Mouse (Mus musculus) adrenal gland, adult 2 months (tissue): ENCODE measurements around the gene Gab2. TPM values are rescaled to one million over a fixed set of nuclear protein-coding genes. Genes with fewer than 3 reads are reported as not detected.

Experiments
- DNase-seq: peaks from one replicate; pipeline ENCODE4 v3.0.0; 2021
- long read RNA-seq: library from polyadenylated mRNA; stranded (forward); transcript quantifications from one replicate; pipeline ENCODE4 v2.0.0, GENCODE M21; 2021
- polyA plus RNA-seq: library from polyadenylated mRNA; depleted of rRNA; stranded (reverse); fragments of >200 nt; gene quantifications from 2 replicates; pipeline ENCODE4 v1.2.3, GENCODE M21; 2012; rRNA removed
- total RNA-seq, 2 experiments: library from RNA; stranded (reverse); gene quantifications; 2 replicates each; pipeline ENCODE4 v1.2.3; 2021

Gab2 gene
- total RNA-seq (10 to 100 TPM; 18.0 to 21.9 TPM), polyA plus RNA-seq (7.6 and 8.2 TPM in 2 replicates)
- long read RNA-seq, partial matches to known transcripts, result 0 of 2 reads
- long read RNA-seq, other reads (novel, unspliced or antisense), result 1 of 2 reads

- peak; percentile 89 for DNase-seq
These were observed at the start of gene Gab2 for GRCm38 (mm10) chr7:97081242-97081958. TSS of gene Gab2 (plus strand) at chr7:97081586.

DNA sequence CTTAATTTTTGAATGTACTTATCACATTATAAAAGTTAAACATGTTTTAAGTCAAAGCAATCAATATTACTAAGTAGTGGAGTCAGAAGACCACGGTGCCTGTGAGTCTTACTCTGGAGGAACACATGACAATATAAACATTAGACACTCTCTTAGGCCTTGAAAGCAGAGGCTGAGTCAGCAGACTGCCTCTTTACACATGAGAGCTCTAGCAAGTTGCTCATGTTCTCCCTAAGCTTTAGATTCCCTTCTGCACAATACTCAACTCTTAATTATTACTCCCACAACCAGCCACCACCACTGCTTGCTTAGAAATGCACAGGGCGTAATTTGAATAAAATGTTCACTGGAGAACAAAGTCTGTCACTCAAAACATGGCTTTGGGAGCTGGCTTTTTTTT is 49.0 kb upstream of the Gab2 start:
- peak; percentile 15 for DNase-seq

DNA sequence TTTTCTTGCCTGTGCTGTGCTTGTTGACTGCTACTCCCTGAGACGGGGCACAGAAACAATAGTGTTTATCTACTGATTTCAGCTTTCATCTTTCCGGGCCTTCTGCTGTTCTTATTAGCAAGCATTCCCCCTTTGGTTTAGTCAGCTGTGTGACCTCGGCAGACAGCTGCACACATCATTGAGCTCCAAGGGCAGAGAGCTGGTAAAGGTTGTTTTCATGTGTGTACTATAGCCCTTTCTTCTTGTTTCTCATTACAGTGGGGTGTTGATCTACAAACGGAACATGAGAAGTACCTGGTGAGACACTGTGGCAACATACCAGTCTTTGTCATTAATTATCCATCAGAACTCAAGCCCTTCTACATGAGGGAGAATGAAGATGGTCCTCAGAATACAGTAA is 41.7 kb upstream of the Gab2 start:
- peak; percentile 54 for DNase-seq

DNA sequence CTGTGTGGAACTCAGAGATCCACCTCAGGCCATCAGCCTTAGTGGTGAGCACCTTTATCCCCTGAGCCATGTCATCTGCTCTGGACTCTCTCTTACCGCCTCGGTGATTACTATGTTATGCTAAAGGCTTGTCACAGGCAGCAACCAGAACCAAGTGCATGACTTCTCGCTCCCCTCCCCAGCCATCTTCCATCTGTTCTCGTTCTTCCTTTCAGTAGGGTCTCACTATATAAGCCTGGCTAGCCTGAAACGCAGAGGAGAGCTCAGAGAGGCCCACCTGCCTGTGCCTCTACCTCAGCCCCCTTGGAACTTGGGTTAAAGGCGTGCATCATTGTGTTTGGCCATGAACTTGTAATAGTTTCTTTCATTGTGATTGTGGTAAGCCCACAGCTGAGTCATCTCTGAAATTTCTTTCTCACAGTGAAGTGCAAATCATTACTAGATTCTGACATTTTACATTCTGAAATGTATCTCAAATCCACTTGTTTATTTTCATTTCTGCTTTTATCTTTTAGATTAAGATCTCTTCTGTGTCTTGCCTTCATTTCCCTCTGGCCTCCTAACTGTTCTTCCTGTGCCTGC is 39.4 kb upstream of the Gab2 start:
- peak; percentile 16 for DNase-seq

- no peak for DNase-seq
These were observed 38.4 kb upstream of the Gab2 start for GRCm38 (mm10) chr7:97042981-97043380.

DNA sequence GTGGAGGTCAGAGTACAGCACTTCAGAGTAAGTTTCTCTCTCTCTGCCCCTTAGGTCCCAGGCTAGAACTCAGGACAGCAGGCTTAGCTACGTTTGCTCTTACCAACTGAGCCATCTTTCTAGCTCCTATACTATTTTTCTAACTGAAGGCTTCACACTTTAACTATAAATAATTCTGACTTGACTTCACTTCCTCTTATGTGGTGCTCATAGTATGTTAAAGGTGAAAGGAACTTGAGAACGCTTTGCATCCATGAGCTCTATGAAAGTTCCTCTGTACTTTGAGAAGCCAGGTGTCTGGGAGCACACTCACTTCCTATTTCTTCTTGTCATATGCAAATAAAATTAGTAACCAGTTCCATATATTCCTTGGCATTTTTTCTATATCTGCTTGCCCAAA is 20.4 kb upstream of the Gab2 start:
- no peak for DNase-seq

- no peak for DNase-seq
These were observed 9.9 kb upstream of the Gab2 start for GRCm38 (mm10) chr7:97071512-97071911.

GRCm38 (mm10) chr7:97072061-97072460 is 9.3 kb upstream of the Gab2 start:
- DNase-seq, result no peak

- DNase-seq, result no peak
These were observed 6.4 kb upstream of the Gab2 start for GRCm38 (mm10) chr7:97074974-97075373.

DNA sequence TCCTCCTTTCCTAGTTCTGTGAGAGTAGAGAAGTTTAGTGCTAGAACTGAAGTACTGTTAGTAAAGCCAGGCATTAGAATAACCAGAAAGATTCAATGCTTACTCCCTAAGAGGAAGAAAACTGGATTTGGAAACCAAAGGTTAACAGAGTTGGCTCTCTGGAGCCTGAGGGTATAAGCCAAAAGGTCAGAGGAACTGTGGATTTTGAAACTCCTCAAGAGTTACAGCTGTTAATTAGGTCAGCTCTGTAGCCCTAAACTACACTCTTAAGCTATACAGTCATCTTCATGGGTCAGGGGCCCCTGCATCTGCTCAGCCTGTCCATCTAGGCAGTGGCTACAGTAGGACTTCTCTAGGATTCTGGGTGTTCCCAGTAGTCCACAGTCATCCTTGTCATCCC is 4.4 kb upstream of the Gab2 start:
- no peak for DNase-seq

DNA sequence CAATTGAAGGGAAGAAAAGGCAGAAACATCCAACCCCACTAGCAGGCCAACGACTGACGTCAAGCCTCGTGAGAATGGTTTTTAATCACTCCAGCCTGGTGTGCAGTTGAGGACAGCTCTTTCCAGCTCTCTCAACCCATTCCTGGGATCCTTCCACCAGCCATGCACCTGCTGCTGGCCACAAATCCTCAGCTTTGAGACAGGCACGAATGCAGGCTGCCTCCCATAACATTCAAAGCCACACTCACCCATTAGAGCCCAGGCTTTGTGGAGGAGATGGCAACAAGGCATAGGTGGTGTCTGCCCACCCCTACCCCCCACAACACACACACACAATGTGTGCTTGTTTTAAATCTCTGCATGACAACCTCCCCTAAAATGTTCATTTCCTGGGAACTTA is 2.7 kb upstream of the Gab2 start:
- no peak for DNase-seq

- no peak for DNase-seq
These were observed 2.2 kb upstream of the Gab2 start for GRCm38 (mm10) chr7:97079145-97079544.

GRCm38 (mm10) chr7:97079651-97080365 is 1.6 kb upstream of the Gab2 start:
- no peak for DNase-seq

GRCm38 (mm10) chr7:97080621-97081241 is 655 bp upstream of the Gab2 start:
- no peak for DNase-seq

GRCm38 (mm10) chr7:97081959-97082218 is 503 bp downstream of the Gab2 start:
- no peak for DNase-seq

DNA sequence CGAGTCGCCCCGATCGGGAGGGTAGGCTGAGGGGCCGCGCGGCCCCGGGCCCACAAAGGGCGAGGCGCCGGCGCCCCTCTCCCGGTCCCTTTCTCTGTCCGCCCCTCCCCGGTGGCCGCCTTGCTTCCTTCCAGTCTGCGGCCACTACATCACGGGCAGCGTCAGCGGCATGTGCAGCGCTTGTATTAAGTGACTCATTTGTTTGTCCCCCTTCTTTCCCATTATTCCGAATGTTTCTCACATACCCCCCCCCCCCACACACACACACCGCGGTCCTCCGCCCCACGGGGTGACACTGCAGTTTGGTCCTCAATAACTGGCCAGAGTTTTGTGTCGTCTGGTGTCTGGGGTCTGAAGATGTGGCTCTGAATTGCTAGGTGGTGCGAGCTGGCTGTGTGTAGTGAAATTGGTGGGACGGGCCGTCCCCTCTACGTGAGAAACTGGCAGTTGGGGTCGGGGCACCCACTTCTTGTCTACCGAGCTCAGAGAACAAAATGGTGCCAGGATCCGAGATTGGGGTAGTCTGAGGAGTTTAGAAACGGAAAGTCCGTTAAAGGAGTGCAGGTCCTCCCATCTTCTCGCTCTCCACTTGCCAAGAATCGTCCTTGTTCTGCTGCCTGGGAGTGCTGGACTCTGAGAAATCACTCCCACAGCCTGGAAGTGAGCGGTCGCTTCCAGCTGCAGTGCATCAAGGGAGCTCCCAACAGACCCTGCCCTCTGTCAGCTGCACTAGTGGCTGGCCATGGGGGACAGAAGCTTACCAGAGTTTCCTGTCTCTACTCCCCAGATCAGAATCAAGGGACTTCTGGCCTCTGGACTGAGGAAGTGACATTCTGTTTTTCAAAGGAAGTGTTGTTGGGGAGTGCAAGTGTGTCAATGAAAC is 1.1 kb downstream of the Gab2 start:
- peak; percentile 80 for DNase-seq

DNA sequence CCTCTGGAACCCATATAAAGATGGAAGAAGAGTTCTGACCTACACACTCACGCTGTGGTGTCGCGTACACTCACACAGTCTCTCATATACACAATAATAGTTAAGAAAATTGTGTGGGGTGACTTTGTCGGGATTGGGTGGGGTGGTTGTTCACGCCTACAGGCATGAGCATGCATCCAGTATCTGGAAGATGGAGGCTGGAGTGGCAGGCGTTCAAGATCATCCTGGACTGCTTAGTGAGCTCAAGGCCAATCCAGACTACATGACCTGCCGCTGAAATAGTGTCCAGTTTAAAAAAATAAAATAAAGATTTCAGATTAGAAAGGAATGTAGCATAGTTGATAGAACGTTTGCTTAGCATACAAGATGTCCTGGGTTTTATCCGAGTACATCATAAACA is 2.2 kb downstream of the Gab2 start:
- no peak for DNase-seq

GRCm38 (mm10) chr7:97084181-97084580 is 2.8 kb downstream of the Gab2 start:
- no peak for DNase-seq

- no peak for DNase-seq
These were observed 3.9 kb downstream of the Gab2 start for GRCm38 (mm10) chr7:97085291-97085690.

DNA sequence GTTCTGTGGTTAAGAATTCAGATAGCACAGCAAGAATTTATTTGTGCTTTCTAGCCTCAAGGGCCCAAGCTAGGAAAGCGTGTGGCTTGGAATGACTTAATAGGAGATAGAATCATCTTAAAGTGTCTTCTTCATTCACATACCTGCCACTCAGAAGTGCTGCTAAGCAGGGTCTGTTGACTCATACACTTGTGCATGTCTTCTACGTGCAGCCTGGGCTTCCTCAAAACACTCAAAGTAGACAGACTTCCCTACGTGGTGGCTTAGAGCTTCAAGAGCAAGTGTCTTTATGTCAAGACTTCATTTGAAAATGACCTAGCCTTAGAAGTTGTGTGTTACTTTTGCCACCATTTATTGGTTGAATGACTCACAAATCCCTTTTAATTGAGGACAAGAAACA is 12.9 kb downstream of the Gab2 start:
- DNase-seq, result no peak

DNA sequence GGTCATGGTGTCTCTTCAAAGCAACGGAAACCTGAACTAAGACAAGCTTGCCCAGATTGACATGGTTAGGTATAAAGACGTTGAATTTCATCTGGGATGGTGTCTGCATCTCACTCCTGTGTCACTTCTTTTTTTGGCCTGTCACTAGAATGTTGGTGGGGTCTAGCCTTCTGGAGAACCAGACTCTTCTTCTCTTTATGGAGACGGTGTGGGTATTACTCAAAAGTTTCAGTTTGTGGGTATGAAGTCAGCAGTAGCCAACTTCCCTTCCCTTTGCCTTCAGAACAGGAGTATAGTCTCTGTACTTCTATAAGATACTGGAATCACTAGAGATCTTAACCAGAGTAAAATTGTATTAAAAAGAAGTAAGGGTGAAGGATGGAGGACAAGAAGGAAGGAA is 26.7 kb downstream of the Gab2 start:
- no peak for DNase-seq

DNA sequence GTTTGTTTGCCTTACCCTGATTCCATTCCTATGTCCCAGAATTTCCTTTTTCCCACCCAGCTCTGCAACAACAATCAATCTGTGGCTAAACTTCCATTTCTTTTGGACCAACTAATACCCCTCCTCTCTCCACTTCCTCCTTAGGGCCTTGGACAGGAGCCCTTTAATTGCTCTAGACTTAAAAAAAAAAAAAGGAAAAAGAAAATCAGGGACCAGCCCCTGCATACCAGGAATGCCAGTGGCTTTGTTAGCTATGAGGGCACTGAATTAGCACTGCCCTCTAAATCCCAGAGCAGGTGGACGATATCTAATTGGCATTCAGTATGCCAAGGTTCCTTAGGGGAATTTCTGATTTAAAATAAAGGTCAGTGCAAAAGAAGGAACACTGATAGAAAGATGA is 47.6 kb downstream of the Gab2 start:
- no peak for DNase-seq
